Mouse (Mus musculus): ENCODE measurements at regions not wholly inside any gene's neighbourhood (a gene's known extent, or its start where the extent isn't known, plus 50 kb on each side); places are given as distances from the start of the nearest gene placed in this dataset.

GRCm38 (mm10) chr3:41408423-41408820, 147.1 kb upstream of the Jade1 start:
- TF ChIP-seq CTCF (IDR thresholded peaks at IDR 0.05; ENCODE audit: insufficient read depth, low read depth, low read length) (no peak), POLR2A (IDR thresholded peaks at IDR 0.05; ENCODE audit: insufficient read depth, low read depth, low read length) (no peak)
